Comparison of ENCODE assay signal across 26 mouse cellular contexts in genomic region chr2:72173010-72173409, GRCm38 (mm10).
DNase-seq lines count a peak whose midpoint lies in the region; ATAC-seq lines count a peak whose summit lies in the region.
"Had no signal": no experiment of that assay in that cellular context is flagged by ENCODE, and none has a peak within 500 bp of the region (broad histone marks: within the 10 kb centered on the region; RNA-seq: fewer than 3 reads in every experiment).

No protein-coding gene starts in this region.

- H3K36me3 ChIP-seq in heart, embryonic 10.5 days: no peaks in the 10 kb centered on the region
- no peaks in the 10 kb centered on the region for H3K36me3 ChIP-seq in liver, embryonic 11.5 days (ENCODE audit: control insufficient read depth, insufficient read depth, low read length)
- H3K36me3 ChIP-seq in liver, embryonic 13.5 days: no peaks in the 10 kb centered on the region
- no peaks in the 10 kb centered on the region for H3K36me3 ChIP-seq in liver, embryonic 16.5 days (ENCODE audit: control insufficient read depth, insufficient read depth)
- H3K36me3 ChIP-seq in midbrain, embryonic 13.5 days: no peaks in the 10 kb centered on the region
- no peaks in the 10 kb centered on the region for H3K36me3 ChIP-seq in midbrain, embryonic 11.5 days (ENCODE audit: control insufficient read depth, insufficient read depth, low read length)
- H3K36me3 ChIP-seq: forebrain, embryonic 10.5 days; G1E; heart, embryonic 12.5 days; heart, embryonic 15.5 days; hindbrain, embryonic 12.5 days; hindbrain, embryonic 15.5 days had no signal

- DNase-seq in heart, embryonic 10.5 days (ENCODE audit: low spot score): no peak
- no peak for DNase-seq in heart, postnatal 4 days
- no peak for DNase-seq in liver, embryonic 11.5 days (ENCODE audit: low spot score)
- no peak for DNase-seq in liver, embryonic 13.5 days
- DNase-seq in midbrain, embryonic 11.5 days (ENCODE audit: low spot score, missing footprints): no peak
- DNase-seq: adrenal gland, postnatal 10 days; adrenal gland, postnatal 36 days; B cell, adult 2 months; cerebellum, adult 18-20 months; cerebellum, adult 9-10 months; cerebellum, postnatal 14 days; gastrocnemius, postnatal 10 days; gastrocnemius, postnatal 36 days; heart, postnatal 10 days had no signal

- H3K4me3 ChIP-seq in heart, embryonic 10.5 days: no peak overlapping the region
- no peak overlapping the region for H3K4me3 ChIP-seq in liver, embryonic 11.5 days (ENCODE audit: low read depth, low read length)
- no peak overlapping the region for H3K4me3 ChIP-seq in liver, embryonic 13.5 days (replicated peaks)
- no peak overlapping the region for H3K4me3 ChIP-seq in liver, embryonic 16.5 days (ENCODE audit: low read depth, low read length)
- no peak overlapping the region for H3K4me3 ChIP-seq in midbrain, embryonic 13.5 days (replicated peaks)
- no peak overlapping the region for H3K4me3 ChIP-seq in midbrain, embryonic 11.5 days (ENCODE audit: low read depth, low read length)
- H3K4me3 ChIP-seq: forebrain, embryonic 10.5 days; forebrain, embryonic 13.5 days; heart, embryonic 12.5 days; heart, embryonic 15.5 days; hindbrain, embryonic 12.5 days; hindbrain, embryonic 15.5 days had no signal

- H3K27ac ChIP-seq in heart, embryonic 10.5 days: peak overlapping the region; percentile 36; the same call in 1 of the 2 replicates
- no peak overlapping the region for H3K27ac ChIP-seq in liver, embryonic 11.5 days (ENCODE audit: low read depth, low read length)
- peak overlapping the region; percentile 14; the same call in 1 of the 2 replicates for H3K27ac ChIP-seq in liver, embryonic 13.5 days
- H3K27ac ChIP-seq in liver, embryonic 16.5 days (ENCODE audit: low read length): peak overlapping the region; percentile 13; the same call in 1 of the 2 replicates
- H3K27ac ChIP-seq in midbrain, embryonic 13.5 days: no peak overlapping the region
- H3K27ac ChIP-seq in midbrain, embryonic 11.5 days (ENCODE audit: low read depth, low read length): no peak overlapping the region
- H3K27ac ChIP-seq: forebrain, embryonic 10.5 days; forebrain, embryonic 13.5 days; heart, embryonic 15.5 days; hindbrain, embryonic 12.5 days; hindbrain, embryonic 15.5 days had no signal

- no peaks in the 10 kb centered on the region for H3K27me3 ChIP-seq in heart, embryonic 10.5 days (ENCODE audit: insufficient read depth, poor library complexity, severe bottlenecking)
- H3K27me3 ChIP-seq in liver, embryonic 11.5 days (replicated peaks; ENCODE audit: control insufficient read depth, insufficient read depth, low read length): no peaks in the 10 kb centered on the region
- no peaks in the 10 kb centered on the region for H3K27me3 ChIP-seq in liver, embryonic 13.5 days
- H3K27me3 ChIP-seq in liver, embryonic 16.5 days (ENCODE audit: control insufficient read depth, insufficient read depth, low read depth, low read length): no peaks in the 10 kb centered on the region
- H3K27me3 ChIP-seq in midbrain, embryonic 13.5 days: no peaks in the 10 kb centered on the region
- no peaks in the 10 kb centered on the region for H3K27me3 ChIP-seq in midbrain, embryonic 11.5 days (ENCODE audit: control insufficient read depth, insufficient read depth, low read length)
- H3K27me3 ChIP-seq: CH12.LX; forebrain, embryonic 13.5 days; heart, embryonic 12.5 days; heart, embryonic 15.5 days; hindbrain, embryonic 12.5 days; hindbrain, embryonic 15.5 days; Patski had no signal

- no peak overlapping the region; the same call in 1 of the 2 replicates for H3K4me2 ChIP-seq in liver, embryonic 11.5 days
- H3K4me2 ChIP-seq in liver, embryonic 13.5 days: no peak overlapping the region
- no peak overlapping the region for H3K4me2 ChIP-seq in liver, embryonic 16.5 days (ENCODE audit: low read depth, low read length)
- H3K4me2 ChIP-seq in midbrain, embryonic 13.5 days (replicated peaks): no peak overlapping the region
- H3K4me2 ChIP-seq in midbrain, embryonic 11.5 days: no peak overlapping the region
- H3K4me2 ChIP-seq: forebrain, embryonic 13.5 days; heart, embryonic 12.5 days; heart, embryonic 15.5 days; hindbrain, embryonic 12.5 days; hindbrain, embryonic 15.5 days had no signal

- peaks cover 72% of the 10 kb centered on the region for H3K4me1 ChIP-seq in heart, embryonic 10.5 days
- peaks cover 34% of the 10 kb centered on the region for H3K4me1 ChIP-seq in liver, embryonic 11.5 days (replicated peaks; ENCODE audit: control insufficient read depth, insufficient read depth, low read length)
- peaks cover 54% of the 10 kb centered on the region for H3K4me1 ChIP-seq in liver, embryonic 13.5 days (replicated peaks)
- peaks cover 9% of the 10 kb centered on the region; the same call in 1 of the 2 replicates for H3K4me1 ChIP-seq in liver, embryonic 16.5 days (ENCODE audit: control insufficient read depth, low read depth, low read length)
- H3K4me1 ChIP-seq in midbrain, embryonic 13.5 days (replicated peaks): peaks cover 17% of the 10 kb centered on the region
- 0 out of 2 replicates have a peak, but pooled peaks cover 4% of the 10 kb centered on the region for H3K4me1 ChIP-seq in midbrain, embryonic 11.5 days (ENCODE audit: control insufficient read depth, insufficient read depth, low read length)

- H3K9me3 ChIP-seq in heart, embryonic 10.5 days: no peaks in the 10 kb centered on the region
- no peaks in the 10 kb centered on the region for H3K9me3 ChIP-seq in liver, embryonic 11.5 days (ENCODE audit: control insufficient read depth, low read length)
- no peaks in the 10 kb centered on the region for H3K9me3 ChIP-seq in liver, embryonic 13.5 days (replicated peaks)
- no peaks in the 10 kb centered on the region for H3K9me3 ChIP-seq in liver, embryonic 16.5 days (replicated peaks; ENCODE audit: control insufficient read depth, low read length)
- H3K9me3 ChIP-seq in midbrain, embryonic 13.5 days: no peaks in the 10 kb centered on the region
- no peaks in the 10 kb centered on the region for H3K9me3 ChIP-seq in midbrain, embryonic 11.5 days (ENCODE audit: control insufficient read depth, low read length)
- H3K9me3 ChIP-seq: forebrain, embryonic 10.5 days; forebrain, embryonic 13.5 days; G1E; heart, embryonic 12.5 days; heart, embryonic 15.5 days; hindbrain, embryonic 12.5 days; hindbrain, embryonic 15.5 days had no signal

- WGBS in heart, embryonic 10.5 days: 25% methylated on average over 3 of the region's 3 CpGs
- WGBS in liver, embryonic 11.5 days: 58% methylated on average over 3 of the region's 3 CpGs
- WGBS in liver, embryonic 13.5 days (ENCODE audit: insufficient replicate concordance): 59% methylated on average over 3 of the region's 3 CpGs
- WGBS in liver, embryonic 16.5 days (ENCODE audit: insufficient replicate concordance): 57% methylated on average over 3 of the region's 3 CpGs
- 89% methylated on average over 3 of the region's 3 CpGs for WGBS in midbrain, embryonic 13.5 days
- WGBS in midbrain, embryonic 11.5 days: 85% methylated on average over 3 of the region's 3 CpGs

- no peak overlapping the region for H3K9ac ChIP-seq in liver, embryonic 11.5 days (ENCODE audit: low read depth, low read length)
- H3K9ac ChIP-seq in liver, embryonic 13.5 days: no peak overlapping the region
- H3K9ac ChIP-seq in liver, embryonic 16.5 days (ENCODE audit: low read depth, low read length): no peak overlapping the region
- no peak overlapping the region for H3K9ac ChIP-seq in midbrain, embryonic 13.5 days (replicated peaks)
- H3K9ac ChIP-seq in midbrain, embryonic 11.5 days (ENCODE audit: low read length): no peak overlapping the region
- H3K9ac ChIP-seq: forebrain, embryonic 13.5 days; heart, embryonic 12.5 days; heart, embryonic 15.5 days; hindbrain, embryonic 12.5 days; hindbrain, embryonic 15.5 days had no signal

- peak; percentile 69 for ATAC-seq in liver, embryonic 11.5 days (replicated peaks; ENCODE audit: low FRiP score)
- peak; percentile 71 for ATAC-seq in liver, embryonic 13.5 days (ENCODE audit: low read depth)
- ATAC-seq in liver, embryonic 16.5 days (ENCODE audit: low read depth): peak; percentile 83
- ATAC-seq in midbrain, embryonic 13.5 days: no peak
- ATAC-seq in midbrain, embryonic 11.5 days (ENCODE audit: low FRiP score): no peak
- ATAC-seq: forebrain, embryonic 13.5 days; forebrain, embryonic 16.5 days; Patski had no signal

Comparison
In these comparisons a context has a peak if more than half of its experiments do, and no peak if none do; other contexts are left out.
1. H3K27ac ChIP-seq: peak in heart, embryonic 10.5 days (single experiment), liver, embryonic 13.5 days (single experiment) and liver, embryonic 16.5 days (single experiment); none in liver, embryonic 11.5 days (single experiment), midbrain, embryonic 13.5 days (single experiment) and midbrain, embryonic 11.5 days (single experiment).
2. ATAC-seq: peak in liver, embryonic 11.5 days (single experiment), liver, embryonic 13.5 days (single experiment) and liver, embryonic 16.5 days (single experiment); none in midbrain, embryonic 13.5 days (single experiment) and midbrain, embryonic 11.5 days (single experiment).